Mouse (Mus musculus): ENCODE measurements around the gene Pkd1l3.

Pkd1l3 gene

DNA sequence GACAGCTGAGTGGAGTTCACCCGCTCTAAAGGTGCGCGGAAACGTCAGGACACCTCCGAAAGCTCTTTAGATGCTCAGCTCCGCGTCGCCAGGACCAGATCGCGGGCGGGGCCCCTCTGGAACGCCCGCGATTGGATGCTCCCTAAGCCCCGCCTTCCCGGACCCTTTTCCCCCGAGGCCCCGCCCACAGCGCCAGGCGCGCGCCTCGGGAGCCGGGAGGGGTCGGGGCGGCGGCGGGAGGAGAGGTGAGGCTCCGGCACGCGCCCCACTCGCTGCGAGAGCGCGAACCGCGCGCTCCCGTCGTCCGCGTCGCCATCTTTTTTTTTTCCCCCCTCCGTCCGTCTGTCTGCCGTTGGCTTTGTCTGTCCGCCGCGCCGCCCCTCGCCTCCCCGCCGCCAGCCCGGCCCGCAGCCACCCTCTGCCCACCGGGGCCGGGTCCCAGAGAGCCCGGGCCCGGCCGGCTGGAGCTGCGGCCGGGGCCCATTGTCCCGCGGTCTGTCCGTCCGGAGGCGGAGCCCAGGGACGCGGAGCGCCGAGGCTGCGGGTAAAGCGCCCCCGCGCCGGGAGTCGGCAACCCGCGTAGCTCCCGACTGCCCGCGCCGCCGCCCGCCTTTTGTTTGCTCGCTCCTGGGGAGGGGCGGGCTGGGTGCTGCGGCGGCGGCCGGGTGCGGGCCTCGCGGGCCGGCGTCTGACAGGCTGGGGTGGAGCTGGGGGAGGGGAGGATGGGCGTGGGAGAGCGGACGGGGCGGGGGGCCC lies 91.2 kb downstream of the Pkd1l3 start, which contains the start of gene Zfp821:
Gene Zfp821 (plus strand): TSS at position 227 of the 756 bp plus-strand sequence.
- DNase-seq, result peak; percentile 98 to 99

DNA sequence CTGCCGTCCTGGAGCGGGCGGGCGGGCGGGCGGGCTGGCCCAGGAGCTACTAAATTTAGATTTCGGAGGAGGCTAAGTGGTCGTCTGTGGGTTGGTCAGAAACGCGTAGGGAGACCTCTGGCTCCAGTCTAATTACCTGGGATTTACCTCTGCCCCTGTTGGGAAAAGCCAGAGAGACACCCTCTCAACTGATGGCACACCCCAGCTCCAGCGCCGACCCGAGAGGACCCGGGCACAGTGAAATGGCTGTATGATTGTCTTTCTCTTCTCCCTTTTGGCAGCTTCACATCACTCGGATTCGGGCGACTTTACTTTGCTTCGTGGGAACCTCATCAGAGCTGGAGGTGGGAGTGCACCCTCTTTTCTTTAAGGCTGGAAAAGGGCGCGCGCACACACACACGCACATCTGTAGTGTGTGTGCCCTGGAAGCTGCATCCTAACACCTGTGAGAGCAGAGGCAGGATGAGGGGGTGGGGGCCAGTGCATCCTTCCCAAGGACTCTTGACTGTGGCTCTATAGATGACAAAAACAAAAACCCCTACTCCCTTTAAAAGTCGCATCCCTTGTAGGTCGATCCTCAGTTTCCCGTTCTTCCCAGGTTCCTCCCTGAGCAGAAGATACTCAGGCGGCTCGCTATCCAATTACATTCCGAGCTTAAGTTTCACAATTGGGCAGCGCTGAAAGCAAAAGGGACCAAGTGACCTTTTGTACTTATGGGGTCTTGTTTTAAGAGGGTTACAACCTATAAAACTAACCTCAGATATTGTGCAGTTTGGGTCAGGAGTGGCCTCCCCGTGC lies 92.0 kb downstream of the Pkd1l3 start:
- no peak for DNase-seq

DNA sequence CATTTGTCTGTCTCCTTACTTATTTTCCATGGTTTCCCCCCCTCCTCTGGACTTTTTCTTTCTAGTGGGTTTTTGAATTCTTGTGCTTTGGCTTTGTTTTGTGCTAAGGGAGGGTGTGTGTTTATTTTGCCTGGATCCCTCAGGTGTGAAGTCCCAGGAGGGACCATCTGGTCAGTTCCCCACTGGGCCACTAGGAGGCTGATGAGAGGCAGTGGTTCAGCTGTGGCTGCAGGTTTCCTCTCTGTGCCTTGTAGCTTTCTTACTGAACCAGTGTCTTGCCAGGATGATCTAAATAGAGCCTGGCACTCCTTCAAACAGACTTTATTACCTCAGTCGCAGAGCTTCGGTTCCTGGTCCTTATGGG lies 92.5 kb downstream of the Pkd1l3 start:
- DNase-seq, result peak; percentile 85 to 89

DNA sequence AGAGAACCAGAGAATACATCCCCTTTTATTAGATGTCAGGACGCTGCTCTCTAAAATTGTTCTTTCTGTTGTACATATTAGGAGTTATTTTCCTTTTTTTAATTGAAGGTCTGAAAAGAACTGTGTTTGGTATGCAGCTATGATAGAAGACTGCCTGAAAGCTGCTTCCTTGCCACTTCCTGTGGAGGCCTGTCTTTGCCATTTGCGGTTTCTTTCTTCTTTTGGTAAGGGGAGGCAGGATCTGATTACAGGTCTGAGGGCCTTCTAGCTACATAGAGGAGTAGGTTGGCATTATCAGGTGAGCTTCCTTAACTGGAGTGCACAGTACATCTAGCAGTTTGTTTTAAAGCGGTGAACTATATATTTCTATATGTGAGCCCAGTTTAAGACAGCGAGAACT lies 93.6 kb downstream of the Pkd1l3 start:
- DNase-seq, result no peak

DNA sequence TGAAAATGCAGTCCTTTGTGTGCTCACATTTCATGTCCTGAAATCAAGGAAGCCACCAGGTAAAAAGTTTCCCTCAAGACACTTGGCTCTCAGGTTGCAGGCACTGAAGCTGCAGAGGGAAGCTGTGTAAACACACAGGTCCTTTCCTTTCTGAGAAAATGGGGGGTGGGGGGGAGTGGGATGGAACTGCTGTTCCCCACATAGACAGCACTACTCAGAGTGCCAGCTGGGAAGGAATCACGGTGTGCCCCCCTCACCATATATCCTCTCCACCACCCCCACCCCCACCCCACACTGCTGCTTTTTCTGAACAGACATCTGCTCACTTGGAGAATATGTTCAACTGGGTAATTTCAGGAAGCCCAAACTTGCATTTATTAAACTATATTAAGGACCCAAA lies 98.2 kb downstream of the Pkd1l3 start:
- DNase-seq, result no peak

DNA sequence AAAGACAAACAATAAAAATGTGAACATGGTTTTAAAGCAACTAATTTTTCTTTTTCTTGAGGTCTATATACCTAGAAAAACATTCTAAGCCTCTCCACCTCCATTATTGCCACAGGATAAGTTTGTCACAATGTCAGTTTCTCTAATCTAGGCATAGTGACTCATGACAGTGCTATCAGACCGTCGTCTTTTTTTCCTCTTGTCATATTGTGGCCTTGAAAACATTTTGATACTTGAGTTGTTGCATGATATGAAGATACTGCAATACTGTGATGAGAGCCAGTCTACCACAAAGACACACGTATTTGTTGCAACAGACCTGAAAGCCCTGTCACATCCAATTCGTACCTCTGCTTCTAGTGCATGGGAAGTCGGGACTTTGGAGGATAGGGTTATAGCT lies 100.6 kb downstream of the Pkd1l3 start:
- DNase-seq, result no peak
